ENCODE assay signal across 18 mouse cellular contexts in genomic region chr7:140968710-140969109, GRCm38 (mm10). TPM values are rescaled to one million over a fixed set of nuclear protein-coding genes. Genes with fewer than 3 reads are reported as not detected.
DNase-seq lines count a peak whose midpoint lies in the region; ATAC-seq and TF ChIP-seq lines count a peak whose summit lies in the region.
"Not testable (repeated sequence)": the region's sequence is repeated elsewhere in the genome, so short reads cannot be mapped to it uniquely, and the experiment has no call there.
"Had no signal": no experiment of that assay in that cellular context is flagged by ENCODE, and none has a peak within 500 bp of the region (broad histone marks: within the 10 kb centered on the region; RNA-seq: fewer than 3 reads in every experiment).

No protein-coding gene starts in this region.

- not testable (repeated sequence) for H3K27ac ChIP-seq in embryonic facial prominence, embryonic 13.5 days; intestine, embryonic 15.5 days; kidney, embryonic 15.5 days; limb, embryonic 13.5 days; lung, embryonic 14.5 days (ENCODE audit: low read depth)
- H3K27ac ChIP-seq in small intestine, adult 2 months (ENCODE audit: insufficient read depth, low read depth, low read length): peak overlapping the region; percentile 38; the same call in 1 of the 2 replicates

- not testable (repeated sequence) for TF ChIP-seq CTCF in E14TG2a.4 (conservative IDR thresholded peaks at IDR 0.05; ENCODE audit: low read length); lung, embryonic 14.5 days (IDR thresholded peaks at IDR 0.05; ENCODE audit: low read depth); small intestine, adult 2 months (IDR thresholded peaks at IDR 0.05; ENCODE audit: extremely low read depth, insufficient read length, insufficient replicate concordance, low read depth, low read length)

- not testable (repeated sequence) for H3K27me3 ChIP-seq in E14TG2a.4 (ENCODE audit: insufficient read depth, low read length); embryonic facial prominence, embryonic 13.5 days; intestine, embryonic 15.5 days (replicated peaks); kidney, embryonic 15.5 days; limb, embryonic 13.5 days; lung, embryonic 14.5 days (ENCODE audit: insufficient read depth, low read length); small intestine, adult 2 months (ENCODE audit: control insufficient read depth, insufficient read depth, low read length)

- ATAC-seq in embryonic facial prominence, embryonic 13.5 days (ENCODE audit: insufficient number of reproducible peaks, insufficient read depth, low FRiP score, low TSS enrichment, low read depth); intestine, embryonic 15.5 days; kidney, embryonic 15.5 days (replicated peaks; ENCODE audit: low FRiP score); limb, embryonic 13.5 days (ENCODE audit: low FRiP score, low read depth); lung, embryonic 14.5 days (ENCODE audit: insufficient read depth): not testable (repeated sequence)

- H3K4me3 ChIP-seq in E14TG2a.4 (replicated peaks; ENCODE audit: low read length): peak overlapping the region; percentile 79
- H3K4me3 ChIP-seq in embryonic facial prominence, embryonic 13.5 days; kidney, embryonic 15.5 days (replicated peaks); limb, embryonic 13.5 days; lung, embryonic 14.5 days (ENCODE audit: low read depth, low read length); small intestine, adult 2 months (ENCODE audit: low read depth, low read length): not testable (repeated sequence)
- H3K4me3 ChIP-seq in intestine, embryonic 15.5 days (replicated peaks): peak overlapping the region; percentile 16; the same call in 1 of the 2 replicates

- WGBS in embryonic facial prominence, embryonic 13.5 days: 37% methylated on average over 3 of the region's 3 CpGs
- 28% methylated on average over 3 of the region's 3 CpGs for WGBS in intestine, embryonic 15.5 days
- 31% methylated on average over 3 of the region's 3 CpGs for WGBS in kidney, embryonic 15.5 days
- WGBS in limb, embryonic 13.5 days: 29% methylated on average over 3 of the region's 3 CpGs
- WGBS in lung, embryonic 14.5 days: 27% methylated on average over 3 of the region's 3 CpGs
- WGBS in small intestine, adult 2 months: 40% methylated on average over 3 of the region's 3 CpGs

- H3K36me3 ChIP-seq in E14TG2a.4 (ENCODE audit: insufficient read depth, low read length): peaks cover 32% of the 10 kb centered on the region
- H3K36me3 ChIP-seq in embryonic facial prominence, embryonic 13.5 days; intestine, embryonic 15.5 days; kidney, embryonic 15.5 days; limb, embryonic 13.5 days; lung, embryonic 14.5 days (ENCODE audit: insufficient read depth); small intestine, adult 2 months (ENCODE audit: control insufficient read depth, insufficient read depth, low read length): not testable (repeated sequence)

- H3K4me2 ChIP-seq in embryonic facial prominence, embryonic 13.5 days: peak overlapping the region; percentile 53
- H3K4me2 ChIP-seq in intestine, embryonic 15.5 days (replicated peaks): peak overlapping the region; percentile 48
- peak overlapping the region; percentile 46; the same call in 1 of the 2 replicates for H3K4me2 ChIP-seq in kidney, embryonic 15.5 days
- peak overlapping the region; percentile 42 for H3K4me2 ChIP-seq in limb, embryonic 13.5 days (replicated peaks)
- H3K4me2 ChIP-seq in lung, embryonic 14.5 days: peak overlapping the region; percentile 48; the same call in 1 of the 2 replicates

- H3K4me1 ChIP-seq in E14TG2a.4 (replicated peaks; ENCODE audit: low read depth, low read length): peaks cover 88% of the 10 kb centered on the region
- H3K4me1 ChIP-seq in embryonic facial prominence, embryonic 13.5 days: peaks cover 41% of the 10 kb centered on the region
- peaks cover 20% of the 10 kb centered on the region for H3K4me1 ChIP-seq in intestine, embryonic 15.5 days (replicated peaks)
- H3K4me1 ChIP-seq in kidney, embryonic 15.5 days: peaks cover 47% of the 10 kb centered on the region
- H3K4me1 ChIP-seq in limb, embryonic 13.5 days: peaks cover 32% of the 10 kb centered on the region
- H3K4me1 ChIP-seq in lung, embryonic 14.5 days (ENCODE audit: insufficient read depth); small intestine, adult 2 months (ENCODE audit: control insufficient read depth, insufficient read depth, insufficient read length, low read length): not testable (repeated sequence)

- not testable (repeated sequence) for DNase-seq in lung, embryonic 14.5 days

- TF ChIP-seq POLR2A in small intestine, adult 2 months (IDR thresholded peaks at IDR 0.05; ENCODE audit: low read depth, low read length): not testable (repeated sequence)

- not testable (repeated sequence) for H3K9ac ChIP-seq in embryonic facial prominence, embryonic 13.5 days; intestine, embryonic 15.5 days; kidney, embryonic 15.5 days; limb, embryonic 13.5 days; lung, embryonic 14.5 days

- H3K9me3 ChIP-seq in E14TG2a.4 (ENCODE audit: low read length); embryonic facial prominence, embryonic 13.5 days; intestine, embryonic 15.5 days; kidney, embryonic 15.5 days (replicated peaks); limb, embryonic 13.5 days; lung, embryonic 14.5 days (ENCODE audit: low read depth, low read length): not testable (repeated sequence)

RNA-seq across cellular contexts. Expression of gene Ifitm1, which starts 1.7 kb away (rescaled TPM):
- polyA plus RNA-seq in embryonic facial prominence, embryonic 13.5 days (2015; fragmentation: Nextera tagmentation; extraction: Ambion mirVana): 91.5 and 101 TPM in 2 replicates
- polyA plus RNA-seq in intestine, embryonic 15.5 days (2015; fragmentation: Nextera tagmentation; extraction: Ambion mirVana): 145 and 148 TPM in 2 replicates
- polyA plus RNA-seq in kidney, embryonic 15.5 days (2015; fragmentation: Nextera tagmentation; extraction: Ambion mirVana): 55.2 and 59.7 TPM in 2 replicates
- polyA plus RNA-seq in limb, embryonic 13.5 days (2015; fragmentation: Nextera tagmentation; extraction: Ambion mirVana): 50.2 and 64.6 TPM in 2 replicates
- 35.4 and 42.5 TPM in 2 replicates for polyA plus RNA-seq in lung, embryonic 14.5 days (2014; fragmentation: Nextera tagmentation; extraction: Ambion mirVana)
- polyA plus RNA-seq in small intestine, adult 2 months (2012; rRNA removed): 107 and 120 TPM in 2 replicates
- polyA plus RNA-seq: G1E had no signal

RNA-seq across cellular contexts. Expression of gene Ifitm2, which starts 12.9 kb away (rescaled TPM):
- 1,314 and 1,591 TPM in 2 replicates for polyA plus RNA-seq in embryonic facial prominence, embryonic 13.5 days (2015; fragmentation: Nextera tagmentation; extraction: Ambion mirVana)
- 1,251 and 1,347 TPM in 2 replicates for polyA plus RNA-seq in intestine, embryonic 15.5 days (2015; fragmentation: Nextera tagmentation; extraction: Ambion mirVana)
- polyA plus RNA-seq in kidney, embryonic 15.5 days (2015; fragmentation: Nextera tagmentation; extraction: Ambion mirVana): 897 and 954 TPM in 2 replicates
- 1,181 and 1,271 TPM in 2 replicates for polyA plus RNA-seq in limb, embryonic 13.5 days (2015; fragmentation: Nextera tagmentation; extraction: Ambion mirVana)
- polyA plus RNA-seq in lung, embryonic 14.5 days (2014; fragmentation: Nextera tagmentation; extraction: Ambion mirVana): 1,035 and 1,087 TPM in 2 replicates
- 263 and 363 TPM in 2 replicates for polyA plus RNA-seq in small intestine, adult 2 months (2012; rRNA removed)

RNA-seq across cellular contexts. Expression of gene Gm45717, which starts 13.0 kb away (rescaled TPM):
- 1.1 TPM in 1 of 2 replicates, not detected in the other for polyA plus RNA-seq in embryonic facial prominence, embryonic 13.5 days (2015; fragmentation: Nextera tagmentation; extraction: Ambion mirVana)
- polyA plus RNA-seq in intestine, embryonic 15.5 days (2015; fragmentation: Nextera tagmentation; extraction: Ambion mirVana): 0.69 TPM in 1 of 2 replicates, not detected in the other
- polyA plus RNA-seq in kidney, embryonic 15.5 days (2015; fragmentation: Nextera tagmentation; extraction: Ambion mirVana): 0.39 TPM in 1 of 2 replicates, not detected in the other
- not detected in 2 replicates for polyA plus RNA-seq in limb, embryonic 13.5 days (2015; fragmentation: Nextera tagmentation; extraction: Ambion mirVana)
- not detected in 2 replicates for polyA plus RNA-seq in lung, embryonic 14.5 days (2014; fragmentation: Nextera tagmentation; extraction: Ambion mirVana)
- 1.1 TPM in 1 of 2 replicates, not detected in the other for polyA plus RNA-seq in small intestine, adult 2 months (2012; rRNA removed)
- polyA plus RNA-seq: forebrain, embryonic 15.5 days; frontal cortex, adult 2 months; G1E; heart, embryonic 16.5 days; liver, embryonic 15.5 days; lung, embryonic 16.5 days; midbrain, embryonic 14.5 days; neural tube, embryonic 15.5 days; testis, adult 2 months; thymus, postnatal 0 days had no signal

RNA-seq across cellular contexts. Expression of gene Ifitm5, which starts 18.6 kb away (rescaled TPM):
- 32.4 and 56.7 TPM in 2 replicates for polyA plus RNA-seq in embryonic facial prominence, embryonic 13.5 days (2015; fragmentation: Nextera tagmentation; extraction: Ambion mirVana)
- polyA plus RNA-seq in intestine, embryonic 15.5 days (2015; fragmentation: Nextera tagmentation; extraction: Ambion mirVana): 2.4 and 3.4 TPM in 2 replicates
- 4.3 and 21.7 TPM in 2 replicates for polyA plus RNA-seq in kidney, embryonic 15.5 days (2015; fragmentation: Nextera tagmentation; extraction: Ambion mirVana)
- 10.7 and 15.2 TPM in 2 replicates for polyA plus RNA-seq in limb, embryonic 13.5 days (2015; fragmentation: Nextera tagmentation; extraction: Ambion mirVana)
- 1.0 and 1.3 TPM in 2 replicates for polyA plus RNA-seq in lung, embryonic 14.5 days (2014; fragmentation: Nextera tagmentation; extraction: Ambion mirVana)
- polyA plus RNA-seq in small intestine, adult 2 months (2012; rRNA removed): 0.56 and 0.87 TPM in 2 replicates
- polyA plus RNA-seq: frontal cortex, adult 2 months; hindbrain, postnatal 0 days had no signal

RNA-seq across cellular contexts. Expression of gene Pgghg, which starts 27.5 kb away (rescaled TPM):
- polyA plus RNA-seq in embryonic facial prominence, embryonic 13.5 days (2015; fragmentation: Nextera tagmentation; extraction: Ambion mirVana): 25.1 and 25.7 TPM in 2 replicates
- polyA plus RNA-seq in intestine, embryonic 15.5 days (2015; fragmentation: Nextera tagmentation; extraction: Ambion mirVana): 21.6 and 21.9 TPM in 2 replicates
- polyA plus RNA-seq in kidney, embryonic 15.5 days (2015; fragmentation: Nextera tagmentation; extraction: Ambion mirVana): 19.5 and 23.5 TPM in 2 replicates
- 25.9 and 28.0 TPM in 2 replicates for polyA plus RNA-seq in limb, embryonic 13.5 days (2015; fragmentation: Nextera tagmentation; extraction: Ambion mirVana)
- polyA plus RNA-seq in lung, embryonic 14.5 days (2014; fragmentation: Nextera tagmentation; extraction: Ambion mirVana): 20.7 and 22.6 TPM in 2 replicates
- 10.8 and 15.1 TPM in 2 replicates for polyA plus RNA-seq in small intestine, adult 2 months (2012; rRNA removed)
